Mouse (Mus musculus): ENCODE data around the gene Nhej1. TPM values are rescaled to one million over a fixed set of nuclear protein-coding genes. Genes with fewer than 3 reads are reported as not detected.

Nhej1 gene
- polyA plus RNA-seq, 1 experiment from 2014 or later = 11.5 TPM

DNA sequence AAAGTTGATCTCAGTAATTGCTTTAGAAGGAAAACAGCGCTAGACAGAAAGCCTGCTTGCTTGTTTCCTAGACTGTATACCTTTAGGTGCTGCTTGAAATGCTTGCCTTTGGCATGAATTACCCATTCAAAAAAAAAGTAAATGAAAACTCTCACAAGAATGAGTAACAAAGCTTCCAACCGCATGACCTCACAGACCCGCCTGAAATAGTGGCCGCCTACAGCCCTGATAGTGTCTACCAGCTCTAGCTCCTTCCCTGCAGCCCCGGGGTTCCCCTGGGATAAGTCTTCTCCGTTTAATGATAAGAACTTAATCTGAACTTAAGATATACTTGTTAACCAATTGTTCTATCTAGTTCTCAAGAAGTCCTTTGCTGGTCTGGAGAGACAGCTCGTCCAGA, 73.6 kb downstream of the Nhej1 start:
- Histone ChIP-seq H3K4me1 (no peaks in the 10 kb centered on the region), H3K9me3 (no peaks in the 10 kb centered on the region), H3K27me3 (replicated peaks) (no peaks in the 10 kb centered on the region), H3K4me2 (replicated peaks) (no peak overlapping the region), H3K9ac (no peak overlapping the region), H3K4me3 (no peak overlapping the region), H3K36me3 (no peaks in the 10 kb centered on the region), H3K27ac (no peak overlapping the region)
- whole genome bisulfite sequencing = 77% methylated on average over 7 of the region's 7 CpGs
- ATAC-seq (ENCODE audit: low FRiP score, low read depth) = no peak

DNA sequence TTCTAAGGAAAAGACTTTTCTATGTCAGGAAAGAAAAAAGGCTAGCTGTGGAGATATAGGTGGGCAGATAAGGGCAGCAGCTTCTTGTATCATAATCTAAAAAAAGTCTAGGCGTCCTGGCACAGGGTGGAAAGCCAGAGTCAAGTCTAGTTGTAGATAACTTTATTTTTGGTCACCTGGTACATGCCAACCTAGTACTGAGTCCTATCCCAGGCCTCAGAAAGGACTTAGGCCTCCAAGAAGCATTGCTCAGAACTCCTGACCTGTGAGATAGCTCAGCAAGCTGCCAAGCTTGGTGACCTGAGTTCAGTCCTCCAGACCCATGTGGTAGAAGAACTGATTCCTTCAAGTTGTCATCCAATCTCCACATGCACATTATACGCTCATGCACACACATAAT, 76.4 kb downstream of the Nhej1 start:
- no peak overlapping the region for H3K9ac ChIP-seq
- H3K4me2 ChIP-seq (replicated peaks) = no peak overlapping the region
- H3K4me1 ChIP-seq = no peaks in the 10 kb centered on the region
- H3K4me3 ChIP-seq = no peak overlapping the region
- H3K27me3 ChIP-seq (replicated peaks) = no peaks in the 10 kb centered on the region
- H3K36me3 ChIP-seq = no peaks in the 10 kb centered on the region
- WGBS = 86% methylated on average over 2 of the region's 2 CpGs
- H3K27ac ChIP-seq = no peak overlapping the region
- H3K9me3 ChIP-seq = no peaks in the 10 kb centered on the region
- ATAC-seq (ENCODE audit: low FRiP score, low read depth) = no peak

DNA sequence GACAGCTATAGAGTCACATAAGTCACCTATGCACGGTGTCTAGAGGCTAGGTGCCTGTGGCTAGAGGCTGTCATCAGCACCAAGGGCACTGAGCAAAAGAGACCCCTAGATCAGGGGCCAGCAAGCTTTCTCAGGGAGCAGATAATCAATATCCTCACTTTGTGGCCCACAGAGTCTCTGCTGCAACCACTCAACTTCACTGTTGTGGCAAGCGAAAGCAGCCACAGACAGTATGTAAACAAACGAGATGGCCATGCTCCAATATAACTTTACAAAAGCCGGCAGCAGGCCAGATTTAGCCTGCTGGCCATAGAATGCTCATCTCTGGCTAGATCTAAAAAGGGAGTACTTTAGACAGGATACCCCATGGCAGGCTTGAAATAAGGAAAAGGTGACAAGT, 77.0 kb downstream of the Nhej1 start:
- ATAC-seq (ENCODE audit: low FRiP score, low read depth) = no peak
- Histone ChIP-seq H3K9ac (no peak overlapping the region), H3K27me3 (replicated peaks) (no peaks in the 10 kb centered on the region), H3K4me1 (no peaks in the 10 kb centered on the region), H3K4me2 (replicated peaks) (no peak overlapping the region), H3K36me3 (no peaks in the 10 kb centered on the region), H3K4me3 (no peak overlapping the region), H3K9me3 (no peaks in the 10 kb centered on the region), H3K27ac (no peak overlapping the region)
- WGBS = 89% methylated on average over 4 of the region's 4 CpGs

DNA sequence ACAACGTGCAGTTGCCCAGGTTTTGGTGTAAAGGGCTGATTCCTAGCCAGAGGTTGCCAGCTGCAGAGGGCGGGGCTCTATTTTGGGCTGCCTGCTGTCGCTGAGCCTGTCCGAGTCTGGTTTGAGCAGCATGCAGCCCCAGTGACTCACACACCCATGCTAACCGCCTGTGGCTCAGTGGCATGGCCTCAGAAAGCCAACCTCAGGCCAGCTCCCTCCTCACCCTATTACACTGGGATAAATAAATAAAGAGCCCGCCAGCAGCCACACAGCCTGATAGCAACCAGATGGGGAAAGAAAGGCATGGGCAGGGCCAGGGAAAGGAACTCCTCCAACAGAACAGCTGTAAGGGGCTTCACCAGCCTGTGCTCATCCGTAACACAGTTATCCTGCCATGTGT, 84.6 kb downstream of the Nhej1 start:
- no peak for ATAC-seq (ENCODE audit: low FRiP score, low read depth)

DNA sequence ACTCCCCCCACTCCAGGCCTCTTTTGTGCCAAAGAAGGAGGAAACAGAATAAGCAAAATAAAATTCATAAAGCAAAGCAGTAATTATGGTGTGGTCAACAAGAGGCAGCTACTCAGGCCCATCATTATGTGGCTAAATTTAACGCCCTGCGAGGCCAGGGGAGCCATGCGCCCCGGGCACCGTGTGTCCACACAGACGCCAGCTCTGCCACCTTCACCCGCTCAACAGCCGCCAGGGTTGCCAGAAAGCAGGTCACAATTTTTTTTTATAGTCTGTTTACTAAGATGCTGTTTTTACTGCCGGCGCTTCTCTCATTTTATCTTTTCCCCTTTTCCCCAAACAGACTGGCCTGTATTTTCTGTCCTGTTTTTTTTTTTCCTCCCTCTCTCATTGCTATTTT, 93.0 kb downstream of the Nhej1 start:
- Histone ChIP-seq H3K27me3 (replicated peaks) (no peaks in the 10 kb centered on the region), H3K9ac (no peak overlapping the region), H3K27ac (no peak overlapping the region), H3K4me2 (replicated peaks) (no peak overlapping the region), H3K4me1 (no peaks in the 10 kb centered on the region), H3K4me3 (no peak overlapping the region), H3K9me3 (no peaks in the 10 kb centered on the region), H3K36me3 (no peaks in the 10 kb centered on the region)
- 94% methylated on average over 10 of the region's 10 CpGs for whole genome bisulfite sequencing
- no peak for ATAC-seq (ENCODE audit: low FRiP score, low read depth)

More for the DNA sequence above, 84.6 kb downstream of the Nhej1 start:
- Histone ChIP-seq H3K27me3 (replicated peaks) (no peaks in the 10 kb centered on the region), H3K9me3 (no peaks in the 10 kb centered on the region), H3K4me3 (no peak overlapping the region), H3K4me2 (replicated peaks) (no peak overlapping the region), H3K27ac (no peak overlapping the region), H3K9ac (no peak overlapping the region), H3K4me1 (peaks cover 4% of the 10 kb centered on the region; the same call in 1 of the 2 replicates), H3K36me3 (no peaks in the 10 kb centered on the region)
- WGBS = 53% methylated on average over 7 of the region's 7 CpGs

DNA sequence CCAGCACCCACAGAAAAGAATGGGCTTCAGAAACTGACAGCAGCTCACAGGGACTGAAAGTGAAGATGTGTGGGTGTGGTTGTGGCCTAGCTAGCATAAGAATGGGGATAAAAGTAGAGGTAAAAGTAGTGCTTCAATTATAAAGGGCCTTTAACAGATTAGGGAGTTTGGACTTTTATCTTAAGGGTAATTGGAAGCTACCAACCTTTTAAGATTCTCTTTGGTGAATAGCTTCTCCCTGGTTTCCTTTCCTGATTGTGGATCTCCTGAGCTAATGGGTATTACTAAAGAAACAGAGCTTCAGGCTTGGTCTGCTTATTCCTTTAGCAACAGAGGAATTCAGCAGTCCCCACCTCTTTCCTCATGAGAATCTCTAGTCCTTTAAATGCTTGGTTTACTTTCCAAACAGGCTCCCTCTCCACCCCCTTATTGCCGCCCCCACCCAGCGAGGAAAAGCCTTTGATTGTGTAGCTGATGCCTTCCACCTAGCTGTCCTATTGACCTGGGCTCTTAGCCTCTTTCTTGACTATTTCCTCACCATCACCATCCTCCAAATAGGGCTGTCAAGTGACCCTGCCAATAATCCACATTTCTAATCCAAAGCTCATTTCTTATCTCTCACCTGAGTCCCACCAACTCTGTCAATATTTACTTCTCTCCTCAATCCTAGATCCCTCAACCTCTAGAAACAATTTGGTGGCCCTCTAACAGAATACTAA, 97.8 kb downstream of the Nhej1 start:
- no peaks in the 10 kb centered on the region for H3K9me3 ChIP-seq
- WGBS = 51% methylated on average over 2 of the region's 2 CpGs
- no peak overlapping the region for H3K4me3 ChIP-seq
- no peaks in the 10 kb centered on the region for H3K27me3 ChIP-seq (replicated peaks)
- ATAC-seq (ENCODE audit: low FRiP score, low read depth) = no peak
- H3K36me3 ChIP-seq = no peaks in the 10 kb centered on the region
- no peak overlapping the region for H3K27ac ChIP-seq
- no peak overlapping the region for H3K9ac ChIP-seq
- H3K4me2 ChIP-seq (replicated peaks) = no peak overlapping the region
- peaks cover 3% of the 10 kb centered on the region; the same call in 1 of the 2 replicates for H3K4me1 ChIP-seq

DNA sequence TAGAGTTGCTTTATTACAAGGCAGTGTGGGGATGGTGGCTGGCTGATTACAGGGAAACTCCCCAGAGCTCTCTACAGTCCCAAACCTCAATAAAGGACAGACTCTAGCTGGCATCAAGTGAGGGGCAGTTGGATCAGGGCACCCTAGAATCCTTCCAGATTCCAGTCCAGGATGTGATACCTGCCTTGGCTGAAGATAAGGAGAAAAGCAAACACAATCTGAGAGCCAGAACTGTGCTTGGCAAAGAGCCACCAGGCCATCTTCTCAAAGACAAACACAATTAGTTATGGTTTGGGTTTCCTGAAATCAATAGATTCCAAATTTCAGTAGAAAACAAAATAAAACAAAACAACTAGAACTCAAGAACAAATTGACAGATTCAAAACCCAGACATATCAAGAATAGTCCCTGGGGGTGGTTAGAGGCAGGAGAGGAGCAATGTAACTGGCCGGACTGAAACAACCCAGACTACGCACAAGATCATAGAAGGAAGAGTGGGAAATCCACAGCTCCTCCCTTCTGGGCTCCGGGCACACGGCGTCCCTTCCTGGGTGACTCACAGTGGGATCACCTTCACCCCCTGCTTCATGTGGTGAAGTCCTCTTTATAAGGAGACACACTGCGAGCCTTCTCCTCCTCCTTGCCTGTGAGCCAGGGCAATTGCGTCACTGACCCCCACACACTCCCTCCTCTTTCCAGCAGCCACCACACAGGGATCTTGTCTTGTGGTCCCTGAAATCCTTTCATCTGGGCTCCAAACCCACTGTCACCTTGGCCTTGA, 100.4 kb downstream of the Nhej1 start:
- Histone ChIP-seq H3K4me1 (peaks cover 7% of the 10 kb centered on the region; the same call in 1 of the 2 replicates), H3K27ac (no peak overlapping the region), H3K27me3 (replicated peaks) (no peaks in the 10 kb centered on the region), H3K4me3 (no peak overlapping the region), H3K9me3 (no peaks in the 10 kb centered on the region), H3K4me2 (replicated peaks) (no peak overlapping the region), H3K9ac (no peak overlapping the region), H3K36me3 (no peaks in the 10 kb centered on the region)
- WGBS = 86% methylated on average over 7 of the region's 7 CpGs
- ATAC-seq (ENCODE audit: low FRiP score, low read depth) = no peak

DNA sequence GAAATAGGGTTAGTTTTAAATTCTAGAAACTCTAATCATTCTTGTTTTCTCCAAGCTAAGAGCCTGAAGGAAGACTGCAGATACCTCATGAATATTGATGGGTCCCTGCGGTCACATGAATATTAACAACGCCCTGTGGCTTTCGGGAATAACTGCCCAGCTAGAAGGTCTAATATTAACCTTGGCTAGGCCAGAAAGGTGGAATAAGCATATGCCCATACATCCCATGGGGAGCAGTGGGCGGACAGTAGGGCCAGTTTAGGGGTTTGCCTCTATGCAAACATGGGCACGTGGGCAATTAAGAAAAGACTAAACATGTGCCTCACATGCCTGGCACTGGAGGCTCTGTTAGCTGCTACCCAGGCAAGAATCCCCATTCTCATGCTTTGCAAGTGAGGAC, 102.8 kb downstream of the Nhej1 start:
- H3K4me3 ChIP-seq = no peak overlapping the region
- H3K27ac ChIP-seq = no peak overlapping the region
- ATAC-seq (ENCODE audit: low FRiP score, low read depth) = no peak
- peaks cover 7% of the 10 kb centered on the region; the same call in 1 of the 2 replicates for H3K4me1 ChIP-seq
- H3K9ac ChIP-seq = no peak overlapping the region
- H3K36me3 ChIP-seq = no peaks in the 10 kb centered on the region
- no peaks in the 10 kb centered on the region for H3K9me3 ChIP-seq
- H3K4me2 ChIP-seq (replicated peaks) = no peak overlapping the region
- H3K27me3 ChIP-seq (replicated peaks) = no peaks in the 10 kb centered on the region
- 38% methylated on average over 5 of the region's 5 CpGs for WGBS

DNA sequence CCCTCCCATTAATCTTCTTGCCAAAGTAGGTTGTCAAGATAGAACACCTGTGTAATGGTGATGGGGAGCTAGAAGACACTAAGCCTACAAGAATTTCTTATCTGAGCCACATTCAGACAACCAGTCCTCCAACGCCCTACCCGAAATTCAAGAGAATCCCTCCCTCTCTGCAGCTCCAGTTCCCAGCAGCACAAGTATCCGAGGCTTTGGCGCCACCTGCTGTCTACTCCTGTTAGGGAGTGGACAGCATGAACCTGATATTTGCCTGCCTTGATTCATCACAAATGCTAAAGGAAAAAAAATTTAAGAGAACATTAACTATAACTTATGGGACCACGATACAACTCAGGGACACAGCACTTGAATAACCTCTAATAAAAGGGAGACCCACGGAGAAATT, 108.2 kb downstream of the Nhej1 start:
- no peaks in the 10 kb centered on the region for H3K36me3 ChIP-seq
- ATAC-seq (ENCODE audit: low FRiP score, low read depth) = no peak
- 0 out of 2 replicates have a peak, but pooled peaks cover 6% of the 10 kb centered on the region for H3K4me1 ChIP-seq
- no peak overlapping the region for H3K27ac ChIP-seq
- 7% methylated on average over 6 of the region's 6 CpGs for WGBS
- no peaks in the 10 kb centered on the region for H3K9me3 ChIP-seq
- no peak overlapping the region for H3K4me3 ChIP-seq
- H3K9ac ChIP-seq = no peak overlapping the region
- H3K27me3 ChIP-seq (replicated peaks) = no peaks in the 10 kb centered on the region
- no peak overlapping the region for H3K4me2 ChIP-seq (replicated peaks)

DNA sequence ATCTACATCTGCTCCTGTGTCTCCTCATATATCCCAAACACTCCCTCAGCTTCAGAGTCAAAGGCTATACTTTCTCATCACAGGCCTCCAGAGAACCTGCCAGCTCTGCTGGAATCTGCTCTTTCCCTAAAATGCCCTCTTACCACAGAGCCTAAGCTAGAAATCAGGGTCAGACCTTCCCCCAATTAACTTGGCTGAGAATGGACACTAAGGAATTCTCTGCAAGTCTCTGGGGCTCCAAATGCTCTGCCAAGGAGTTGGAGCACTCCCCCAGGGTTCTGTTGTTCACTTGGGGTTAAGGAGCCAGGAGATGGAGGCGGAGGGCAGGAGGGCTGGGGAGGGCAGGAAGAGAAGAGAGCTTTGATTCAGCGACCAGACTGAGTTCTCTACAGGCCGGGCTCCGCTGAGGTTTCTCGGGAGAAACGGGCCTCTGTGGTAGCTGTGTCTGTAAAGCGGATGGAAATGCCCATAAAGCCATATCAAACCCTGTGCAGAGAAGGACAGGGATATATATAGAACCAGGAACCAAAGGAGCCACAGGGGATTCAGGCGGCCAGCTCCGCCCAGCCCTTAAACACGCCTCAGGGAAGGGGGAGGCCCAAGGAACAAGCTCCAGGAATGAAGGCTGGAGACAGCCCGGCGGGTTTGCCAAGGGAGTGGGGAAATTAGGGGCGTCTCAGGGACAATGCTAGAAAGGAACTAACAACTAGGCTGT, 109.3 kb downstream of the Nhej1 start:
- no peaks in the 10 kb centered on the region for H3K9me3 ChIP-seq
- H3K4me3 ChIP-seq = no peak overlapping the region
- no peaks in the 10 kb centered on the region for H3K27me3 ChIP-seq (replicated peaks)
- ATAC-seq (ENCODE audit: low FRiP score, low read depth) = no peak
- 0 out of 2 replicates have a peak, but pooled peaks cover 6% of the 10 kb centered on the region for H3K4me1 ChIP-seq
- no peaks in the 10 kb centered on the region for H3K36me3 ChIP-seq
- 22% methylated on average over 13 of the region's 13 CpGs for WGBS
- H3K4me2 ChIP-seq (replicated peaks) = no peak overlapping the region
- H3K27ac ChIP-seq = no peak overlapping the region
- no peak overlapping the region for H3K9ac ChIP-seq

DNA sequence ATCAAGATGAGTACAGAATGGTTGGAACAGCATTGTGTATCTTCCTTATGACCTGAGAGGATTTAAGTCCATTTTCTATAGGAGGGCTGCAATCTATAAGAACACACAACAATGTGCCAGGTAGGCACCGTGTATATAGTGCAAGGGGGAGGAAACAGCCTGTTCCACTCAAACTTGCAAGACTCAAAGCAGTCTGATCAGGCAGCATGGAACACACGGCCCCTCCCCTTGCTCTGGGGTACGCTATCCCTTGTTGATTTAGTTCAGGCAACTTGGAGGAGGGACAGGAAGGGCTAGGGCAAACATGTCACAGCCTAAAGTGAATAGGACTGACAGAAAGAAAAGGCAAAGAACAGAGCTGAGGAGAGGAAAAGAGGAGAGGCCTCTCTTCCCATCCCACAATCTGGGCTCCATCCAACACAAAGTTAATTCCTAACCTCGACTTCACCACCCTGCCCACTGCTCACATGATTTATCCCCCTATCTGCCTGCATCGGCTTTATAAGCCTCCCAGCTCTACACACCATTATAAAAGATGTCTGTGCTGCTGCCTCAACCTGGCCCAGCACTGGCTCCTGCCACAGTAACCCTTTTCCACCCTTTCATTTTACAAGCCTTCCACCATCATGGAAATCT, 110.7 kb downstream of the Nhej1 start:
- H3K9ac ChIP-seq = no peak overlapping the region
- H3K9me3 ChIP-seq = no peaks in the 10 kb centered on the region
- no peaks in the 10 kb centered on the region for H3K27me3 ChIP-seq (replicated peaks)
- H3K36me3 ChIP-seq = no peaks in the 10 kb centered on the region
- 42% methylated on average over 5 of the region's 5 CpGs for WGBS
- no peak for ATAC-seq (ENCODE audit: low FRiP score, low read depth)
- H3K27ac ChIP-seq = no peak overlapping the region
- no peak overlapping the region for H3K4me3 ChIP-seq
- no peak overlapping the region for H3K4me2 ChIP-seq (replicated peaks)
- H3K4me1 ChIP-seq = 0 out of 2 replicates have a peak, but pooled peaks cover 6% of the 10 kb centered on the region

DNA sequence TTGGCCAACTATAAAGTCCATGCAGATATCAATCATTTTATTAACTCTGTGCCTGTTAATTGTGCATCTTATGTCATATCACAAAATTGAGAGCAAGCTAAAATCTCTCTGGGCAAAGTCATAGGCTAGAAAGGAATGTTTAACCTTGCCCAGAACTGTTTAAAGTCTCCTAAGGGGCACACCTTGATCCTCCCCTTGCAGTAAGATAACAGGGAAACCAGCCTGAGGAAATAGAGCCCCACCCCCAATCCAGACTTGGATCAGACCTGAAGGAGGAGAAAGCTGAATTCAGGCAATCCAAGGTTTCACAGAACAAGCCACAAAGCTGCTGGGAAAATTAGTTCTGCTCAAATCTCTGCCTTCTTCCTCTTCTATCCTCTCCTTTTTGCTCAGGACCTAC, 114.2 kb downstream of the Nhej1 start:
- H3K4me1 ChIP-seq = 0 out of 2 replicates have a peak, but pooled peaks cover 3% of the 10 kb centered on the region
- H3K36me3 ChIP-seq = no peaks in the 10 kb centered on the region
- H3K27ac ChIP-seq = no peak overlapping the region
- H3K9ac ChIP-seq = no peak overlapping the region
- H3K9me3 ChIP-seq = no peaks in the 10 kb centered on the region
- no peaks in the 10 kb centered on the region for H3K27me3 ChIP-seq (replicated peaks)
- no peak for ATAC-seq (ENCODE audit: low FRiP score, low read depth)
- no peak overlapping the region for H3K4me3 ChIP-seq
- no peak overlapping the region for H3K4me2 ChIP-seq (replicated peaks)
